Mouse (Mus musculus) right cerebral cortex, adult 18-20 months (tissue): ENCODE measurements around the gene Prrt4.
A peak's percentile ranks its signal among the peaks of the same experiment; 100 is the strongest.
"Not testable (repeated sequence)": the region's sequence is repeated elsewhere in the genome, so short reads cannot be mapped to it uniquely, and the experiment has no call there.

ENCODE experiments used
- DNase-seq: peaks from one replicate; pipeline ENCODE4 v3.0.0; 2022; ENCODE audit warnings: mixed read lengths

Gene Prrt4

DNA sequence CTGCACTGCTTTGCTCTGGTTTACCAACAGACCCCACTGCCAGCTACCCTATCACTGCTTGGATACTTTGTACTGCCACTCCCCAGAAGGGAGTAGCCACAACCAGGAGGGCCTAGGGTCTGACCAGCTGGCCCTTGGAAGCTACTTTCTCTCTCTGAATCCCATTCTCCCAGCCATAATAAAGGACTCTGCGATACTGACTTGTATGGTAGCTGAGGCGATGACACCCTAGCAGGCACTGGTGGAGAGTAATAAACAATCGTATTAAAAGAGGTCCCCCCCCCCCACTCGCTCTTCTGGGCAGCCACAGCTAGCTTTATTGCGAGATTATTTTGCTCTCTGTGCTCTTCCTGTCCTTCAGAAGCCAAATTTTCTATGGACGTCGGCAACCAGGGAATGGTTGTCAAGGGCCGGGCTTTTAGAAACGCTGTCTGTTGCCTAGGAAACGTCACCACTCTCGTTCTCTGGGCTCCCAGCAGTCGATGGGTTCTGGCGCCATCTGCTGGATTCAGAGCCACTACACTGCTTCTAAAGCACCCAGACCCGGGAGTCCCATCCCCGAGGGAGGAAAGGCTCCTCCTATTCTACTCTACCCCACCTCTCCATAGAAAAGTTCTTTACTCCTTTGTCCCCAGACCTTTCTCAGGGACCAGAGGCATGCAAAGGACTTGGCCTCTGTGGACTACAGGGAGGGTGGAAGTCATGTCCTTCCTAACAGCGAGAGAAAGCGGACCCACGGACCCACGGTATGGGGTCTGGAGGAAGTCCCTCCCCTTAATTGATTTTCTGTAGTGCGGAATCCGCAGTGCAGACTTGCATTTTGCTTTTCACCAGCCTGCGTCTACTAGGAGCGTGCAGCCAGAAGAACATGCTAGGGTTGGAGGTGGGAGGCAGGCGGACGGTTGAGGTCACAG lies 19.2 kb upstream of the Prrt4 start:
- peak; percentile 92 for DNase-seq

DNA sequence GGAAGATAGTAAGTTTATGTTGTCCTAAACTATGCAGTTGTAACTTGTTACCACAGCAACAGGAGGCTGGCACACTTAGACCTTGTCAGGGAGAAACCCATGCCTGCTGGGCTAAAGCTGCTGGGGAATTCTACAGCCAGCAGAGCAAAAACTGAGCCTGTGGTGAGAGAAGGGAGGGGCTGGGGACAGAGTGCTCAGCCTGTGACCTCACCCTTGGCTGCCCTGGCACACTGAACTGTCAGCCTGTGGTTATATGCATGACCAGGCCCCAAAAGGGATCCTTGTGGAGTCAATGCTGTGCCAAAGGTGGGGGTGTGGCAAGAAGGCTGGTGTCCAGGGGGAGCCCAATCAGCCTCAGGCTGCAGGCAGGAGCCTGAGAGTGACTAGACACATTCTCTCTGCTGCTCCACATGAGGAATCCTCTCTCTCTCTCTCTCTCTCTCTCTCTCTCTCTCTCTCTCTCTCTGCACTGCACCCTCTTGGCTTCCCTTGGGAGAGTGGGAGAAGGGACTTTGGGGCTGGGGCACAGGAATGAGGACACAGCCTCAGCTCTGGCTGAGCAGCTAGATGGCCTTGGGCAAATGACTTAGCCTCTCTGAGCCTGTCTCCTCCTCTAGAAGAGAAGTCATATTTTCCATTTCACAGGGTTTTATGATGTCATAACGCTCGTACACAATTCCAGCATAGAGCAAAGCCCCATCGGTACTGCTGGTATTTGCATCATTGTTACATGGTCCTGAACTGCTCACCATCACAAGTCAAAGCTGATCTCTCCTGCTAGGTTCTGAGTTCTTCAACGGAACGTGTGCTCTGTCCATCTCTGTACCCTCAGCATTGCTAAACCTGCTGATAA lies 16.7 kb upstream of the Prrt4 start:
- no peak for DNase-seq

DNA sequence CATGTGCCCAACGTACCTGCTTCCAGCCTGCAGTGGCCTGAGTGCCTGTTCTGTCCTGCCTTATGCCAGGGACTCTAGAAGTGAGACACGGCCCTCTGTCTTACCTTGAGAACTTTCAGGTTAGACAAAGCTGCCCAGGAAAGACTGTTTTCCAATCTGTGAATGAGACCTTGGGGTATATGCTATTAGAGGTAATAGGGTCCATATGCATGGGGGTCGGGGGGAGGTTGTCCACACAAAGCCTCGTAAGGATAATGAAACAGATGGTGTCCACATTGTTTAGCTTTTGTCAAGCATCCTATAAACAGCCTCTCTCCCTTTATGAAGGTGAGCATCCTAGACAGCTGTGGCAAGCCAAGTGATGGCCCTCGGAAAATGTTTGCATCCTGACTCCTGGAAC lies 15.8 kb upstream of the Prrt4 start:
- no peak for DNase-seq

DNA sequence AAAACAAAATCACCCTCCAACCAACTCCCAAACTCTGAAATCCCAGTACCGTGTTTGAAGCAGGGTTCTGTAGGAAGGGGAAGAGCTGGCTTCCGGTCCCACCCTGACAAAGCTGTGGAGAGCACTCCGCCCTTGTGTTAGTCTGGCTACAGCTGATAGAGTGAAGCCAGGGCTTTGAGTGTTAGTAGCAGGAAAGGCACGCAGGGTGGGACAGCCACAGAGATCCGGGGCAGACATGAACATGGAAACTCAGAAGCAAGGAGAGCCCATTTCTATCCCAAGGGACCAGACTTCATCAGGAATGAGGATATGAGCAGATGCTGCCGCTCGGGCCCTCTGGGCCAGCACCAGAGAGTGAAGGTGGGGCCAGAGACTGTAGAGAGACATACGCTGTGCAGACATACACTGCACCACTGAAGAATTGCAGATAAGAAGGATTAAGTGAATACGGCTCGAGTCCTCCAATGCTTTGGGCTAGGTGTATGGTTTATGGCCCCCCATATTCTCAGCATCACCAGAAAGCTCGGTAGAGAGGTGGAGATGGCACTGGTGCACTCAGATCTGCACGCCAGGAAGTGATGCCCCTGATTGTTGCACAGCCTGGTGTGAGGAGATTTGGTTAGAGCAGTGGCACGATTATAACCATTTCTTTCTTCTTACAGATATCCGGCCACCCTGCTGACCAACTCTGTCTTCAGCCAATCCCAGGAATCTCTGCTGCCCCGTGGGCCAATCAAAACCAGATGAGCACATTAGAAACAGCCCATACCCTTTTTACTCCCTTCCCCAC lies 14.8 kb upstream of the Prrt4 start:
- no peak for DNase-seq

DNA sequence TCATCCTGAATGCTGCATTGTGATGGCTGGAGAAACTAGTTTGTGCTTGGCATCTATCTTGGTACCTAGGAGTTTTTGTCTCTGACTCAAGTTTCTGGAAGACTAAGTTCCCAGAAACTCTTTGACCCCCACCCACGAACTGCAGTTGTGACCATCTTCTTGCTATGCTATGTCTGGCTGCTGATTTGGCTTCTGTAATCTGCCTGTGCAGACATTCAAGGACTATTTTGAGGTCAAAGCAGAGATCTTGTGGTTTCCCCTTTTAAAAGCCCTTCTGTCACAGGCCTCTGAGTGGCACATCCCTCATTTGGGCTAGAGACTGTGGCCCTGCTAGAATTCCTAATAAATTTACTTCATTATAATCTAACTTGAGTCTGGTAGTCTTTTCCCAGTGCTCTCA lies 8.6 kb upstream of the Prrt4 start:
- DNase-seq, result no peak

DNA sequence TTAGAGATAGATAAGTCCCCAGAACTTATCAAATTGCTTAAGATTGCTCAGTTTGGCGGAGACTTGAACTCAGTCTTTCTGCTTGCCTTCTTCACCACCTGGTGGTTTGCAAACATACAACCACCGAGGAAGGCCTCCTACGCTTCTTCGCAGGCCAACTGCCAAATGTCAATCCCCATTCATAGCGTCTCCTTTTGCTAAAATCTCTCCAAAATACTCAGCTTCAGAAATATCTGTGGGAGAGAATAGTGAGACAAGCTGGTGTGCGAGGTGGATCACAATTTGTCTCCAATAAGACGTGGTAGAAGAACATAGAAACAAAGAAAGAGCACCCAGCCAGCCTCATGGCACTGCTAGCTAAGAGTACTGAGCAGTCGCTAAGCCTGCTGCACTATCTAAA lies 459 bp upstream of the Prrt4 start:
- peak; percentile 65 for DNase-seq

DNA sequence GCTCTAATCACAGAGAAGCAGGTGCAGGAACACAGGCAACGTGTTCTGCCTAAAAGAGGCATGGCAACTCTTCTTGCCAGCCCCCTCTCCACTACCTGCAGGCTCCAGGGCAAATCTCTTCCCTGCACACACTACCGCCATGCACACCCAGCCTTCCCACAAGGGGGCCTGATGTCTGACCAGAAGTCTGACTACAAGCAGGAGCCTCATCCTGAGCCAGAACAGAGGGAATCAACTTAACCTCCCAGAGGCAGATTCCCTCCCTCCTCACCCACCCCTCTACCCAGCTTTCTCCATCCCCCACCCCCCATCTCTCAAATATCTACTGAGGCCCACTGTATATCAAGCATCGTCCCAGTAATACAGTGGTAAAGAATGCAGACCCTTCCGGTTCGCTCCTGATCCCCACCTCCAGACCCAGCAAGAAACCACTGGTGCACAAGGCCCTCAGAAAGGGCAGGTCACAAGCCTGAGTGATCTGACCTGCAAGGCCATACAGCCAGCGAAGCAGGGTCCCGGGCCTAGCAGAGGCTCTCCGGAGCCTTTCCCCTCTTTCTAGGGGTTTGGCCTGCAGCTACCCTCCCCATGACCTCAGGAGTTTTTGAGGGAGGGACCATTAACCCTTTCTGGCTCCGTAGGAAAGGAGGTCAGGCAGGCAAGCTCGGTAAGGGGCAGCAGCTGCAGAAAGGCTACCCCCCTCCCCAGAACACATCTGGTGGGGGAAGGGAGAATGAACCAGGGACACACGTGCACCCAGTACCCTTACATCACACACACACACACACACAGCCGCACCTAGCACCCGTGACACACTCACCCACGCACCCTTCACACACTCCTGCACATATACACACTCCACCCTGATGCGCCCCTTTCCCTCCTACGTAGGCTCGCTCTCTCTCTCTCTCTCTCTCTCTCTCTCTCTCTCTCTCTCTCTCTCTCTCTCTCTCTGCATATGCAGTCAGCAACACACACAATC lies 1.2 kb downstream of the Prrt4 start:
- peak; percentile 30 for DNase-seq

DNA sequence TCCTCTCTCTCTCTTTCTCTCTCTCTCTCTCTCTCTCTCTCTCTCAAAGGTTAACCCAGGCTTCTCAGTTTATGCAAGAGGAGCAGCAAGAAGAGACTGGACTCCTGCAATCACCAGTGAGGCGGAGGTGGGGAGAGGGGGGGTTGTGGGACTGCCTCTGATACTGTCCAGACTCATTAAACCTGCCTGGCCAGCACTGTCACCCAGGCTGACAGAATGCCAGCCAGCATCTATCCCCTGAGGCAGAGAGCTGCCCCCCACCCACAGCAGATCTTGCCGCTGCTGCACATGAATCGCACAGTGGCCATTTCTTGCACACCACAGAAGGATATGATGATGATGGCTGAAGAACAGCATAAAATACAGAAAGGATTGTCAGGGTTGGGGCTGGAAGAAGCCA lies 4.3 kb downstream of the Prrt4 start:
- no peak for DNase-seq

DNA sequence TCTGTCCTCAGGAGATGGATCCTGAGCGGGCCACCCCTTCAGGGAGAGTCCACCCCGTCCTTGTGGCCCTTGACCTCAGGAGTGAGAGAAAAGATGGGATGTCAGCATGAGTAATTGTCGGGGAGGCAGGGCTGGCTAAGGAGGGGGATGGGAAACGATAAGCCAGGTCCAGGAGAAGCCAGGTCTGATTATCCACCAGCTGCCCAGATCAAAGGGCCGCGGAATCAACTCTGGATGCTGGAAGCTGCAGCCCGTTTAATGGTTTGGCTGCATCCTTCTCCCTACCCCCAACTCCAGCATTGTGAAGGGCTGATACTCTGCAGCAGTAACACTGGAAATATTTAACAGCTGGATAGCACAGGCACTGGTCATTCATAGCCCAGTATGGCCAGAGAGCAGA lies 5.0 kb downstream of the Prrt4 start:
- DNase-seq, result no peak

DNA sequence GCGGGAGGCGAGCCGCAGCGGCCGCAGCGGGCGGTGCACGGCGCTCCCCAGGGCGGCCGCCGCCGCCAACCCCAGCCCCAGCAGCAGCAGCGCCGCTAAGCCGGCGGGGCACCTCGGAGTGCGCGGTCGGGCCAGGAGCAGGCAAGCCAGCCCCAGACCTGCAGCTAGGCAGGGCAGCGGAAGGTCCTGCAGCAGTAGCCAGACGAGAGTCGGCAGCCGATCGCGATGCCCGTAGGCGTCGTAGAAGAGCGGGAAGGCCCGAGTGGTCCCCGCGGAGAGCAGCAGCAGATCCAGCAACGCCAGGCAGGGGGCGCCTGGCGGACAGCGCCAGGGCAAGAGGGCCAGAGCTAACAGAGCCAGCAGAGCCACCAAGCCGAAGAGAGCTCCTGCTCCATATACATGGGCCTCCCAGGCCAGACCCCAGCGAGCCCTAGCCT lies 8.4 kb downstream of the Prrt4 start:
- DNase-seq, result peak; percentile 73

DNA sequence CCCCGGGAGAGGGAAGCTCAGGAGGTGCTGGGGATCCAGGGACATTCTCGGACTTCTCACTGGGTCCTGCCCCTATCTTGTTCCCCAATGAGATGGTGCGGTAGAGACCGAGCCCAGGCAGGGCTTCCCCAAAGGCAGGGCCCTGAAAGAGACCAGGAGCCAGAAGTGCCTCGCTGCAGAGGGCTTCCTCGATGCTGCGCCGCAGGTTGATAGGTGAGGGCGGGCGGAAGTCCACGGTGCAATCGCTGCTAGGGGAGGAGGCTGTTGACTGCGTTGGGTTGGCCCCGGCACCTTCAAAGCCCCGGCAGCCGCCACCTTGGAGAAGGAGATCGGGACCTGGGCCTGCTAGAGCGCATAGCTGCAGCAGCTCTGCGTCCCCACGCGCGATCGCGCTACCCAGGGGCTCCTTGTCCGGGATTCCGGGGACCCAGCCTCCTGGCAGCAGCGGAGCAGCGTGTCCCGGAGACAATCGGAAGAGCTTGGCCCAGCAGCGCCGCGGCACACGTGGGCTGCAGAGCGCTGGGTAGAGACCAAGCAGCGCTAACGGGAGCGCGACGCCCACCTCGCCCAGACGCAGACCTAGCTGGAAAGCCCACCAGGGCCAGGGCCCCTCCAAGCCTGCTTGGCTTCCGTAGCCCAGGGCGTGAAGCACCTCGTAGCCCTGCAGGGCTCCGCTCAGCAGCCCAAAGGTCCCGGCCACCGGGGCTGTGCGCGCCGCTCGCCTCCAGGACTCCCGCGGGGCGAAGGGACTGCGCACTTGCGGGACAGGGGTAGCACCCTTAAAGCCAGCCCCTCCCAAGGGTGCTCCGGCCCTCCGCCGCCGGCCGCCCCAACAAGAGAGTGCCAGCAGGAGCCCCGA lies 9.1 kb downstream of the Prrt4 start:
- no peak for DNase-seq

DNA sequence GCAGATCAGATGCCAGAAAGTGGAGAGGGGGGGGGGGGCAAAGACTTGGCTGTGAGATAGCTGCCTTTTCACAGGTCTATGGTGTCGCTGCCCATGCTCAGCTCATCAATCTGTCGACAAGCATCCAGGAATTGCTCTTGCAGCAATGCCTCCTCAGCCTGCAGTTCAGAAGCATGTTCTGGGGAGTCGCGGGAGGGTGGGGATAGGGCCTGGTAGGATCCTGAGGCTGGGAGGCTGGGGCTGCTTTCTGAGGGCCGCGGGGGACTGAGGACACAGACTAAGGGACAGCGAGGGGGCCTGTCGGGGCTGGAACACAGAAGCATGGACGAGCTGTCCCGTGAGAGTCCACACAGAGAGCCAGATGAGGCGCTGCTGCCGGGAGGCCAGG lies 9.7 kb downstream of the Prrt4 start:
- DNase-seq, result no peak

DNA sequence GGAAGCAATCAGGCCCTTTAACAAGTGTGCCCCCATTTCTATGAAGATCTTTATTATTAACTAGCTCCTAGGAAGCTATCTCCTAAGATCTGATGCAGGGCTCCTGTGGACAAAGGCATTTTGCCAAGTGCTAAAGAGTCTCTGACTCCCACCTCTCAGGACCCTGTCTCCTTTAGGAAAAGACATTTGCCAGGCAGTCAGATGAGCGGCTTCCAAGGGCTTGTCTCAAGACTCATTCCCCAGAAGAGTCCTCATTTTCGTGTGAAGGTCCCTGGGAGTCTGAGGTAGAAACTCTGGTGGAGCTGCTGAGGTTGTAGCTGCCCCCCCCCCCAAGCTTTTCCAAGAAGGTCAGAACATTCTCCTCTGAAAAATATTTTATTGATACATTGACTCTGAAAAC lies 10.5 kb downstream of the Prrt4 start:
- DNase-seq, result no peak

DNA sequence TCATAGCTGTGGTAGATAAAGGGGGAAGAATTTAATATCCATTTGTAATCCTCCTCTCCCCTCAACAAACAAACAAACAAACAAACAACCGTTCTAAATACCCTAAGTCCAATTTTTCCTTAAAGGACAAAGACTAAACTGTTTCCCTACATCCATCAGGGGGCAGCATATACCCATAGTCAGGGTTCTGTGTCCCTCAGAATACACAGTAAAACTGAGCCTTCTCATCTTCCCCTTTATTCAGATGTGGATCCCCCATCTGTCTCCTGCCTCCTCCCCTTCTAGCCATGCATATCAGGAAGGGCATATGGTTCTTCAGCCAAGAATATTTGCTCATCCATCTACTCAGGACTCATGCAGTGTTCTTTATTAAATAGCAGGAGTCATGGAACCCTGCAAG lies 13.2 kb downstream of the Prrt4 start:
- DNase-seq, result peak; percentile 73

DNA sequence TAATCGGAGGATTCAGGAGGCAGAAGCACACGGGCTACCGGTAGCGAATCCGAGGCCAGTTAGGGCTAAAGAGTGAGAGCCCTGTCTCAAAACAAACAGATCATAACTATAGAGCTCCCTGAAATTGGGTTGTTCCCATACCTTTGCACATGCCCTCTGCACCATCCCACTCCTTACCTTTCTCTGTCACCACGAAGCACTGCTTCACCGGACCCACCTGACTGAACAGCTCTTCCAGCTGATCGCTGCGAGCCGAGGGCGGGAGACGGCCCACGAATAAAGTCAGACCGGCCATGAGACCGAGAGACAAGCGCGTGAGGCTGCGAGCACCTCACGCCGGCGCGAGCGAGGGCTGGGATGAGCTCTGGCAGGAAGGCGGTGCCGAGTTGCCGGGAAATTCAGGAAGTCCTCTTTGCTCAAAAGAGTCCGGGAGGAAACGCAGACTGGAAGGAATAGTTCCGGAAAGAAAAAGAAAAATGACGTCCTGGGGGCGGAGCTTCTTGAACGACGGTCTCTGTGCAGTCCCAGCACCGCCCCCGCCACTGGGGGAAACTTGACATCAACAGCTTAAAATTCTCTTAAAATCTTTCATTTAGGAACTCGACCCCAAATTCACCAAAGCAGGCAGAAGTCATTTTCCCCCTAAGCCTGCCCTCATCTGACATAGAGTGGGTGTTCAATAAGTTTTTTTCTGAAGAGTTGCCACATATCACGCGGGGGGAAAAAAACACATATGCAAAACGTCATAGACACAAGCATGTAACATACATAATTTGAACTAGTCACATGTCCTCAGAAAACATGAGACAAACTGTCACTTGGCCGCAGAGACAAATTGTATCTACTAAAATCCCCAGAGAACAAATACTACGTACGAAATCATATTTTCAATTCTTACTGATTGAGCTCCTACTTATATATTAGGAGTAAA lies 14.8 kb downstream of the Prrt4 start, which contains the start of gene Rbm28:
Rbm28 (minus strand) TSS at position 693 of the 931 bp plus-strand sequence.
- DNase-seq, result peak; percentile 93

DNA sequence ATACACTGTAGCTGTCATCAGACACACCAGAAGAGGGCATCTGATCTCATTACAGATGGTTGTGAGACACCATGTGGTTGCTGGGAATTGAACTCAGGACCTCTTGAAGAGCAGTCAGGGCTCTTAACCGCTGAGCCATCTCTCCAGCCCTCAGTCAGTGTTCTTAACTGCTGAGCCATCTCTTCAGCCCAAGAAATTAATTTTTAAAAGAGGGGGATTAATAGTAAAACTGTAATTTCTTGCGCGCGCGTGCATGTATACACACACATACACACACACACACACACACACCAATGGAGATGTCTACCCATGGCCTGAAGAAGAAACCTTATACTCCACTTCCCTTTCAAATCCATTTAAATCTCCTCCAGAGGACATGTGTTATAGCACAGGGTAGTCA lies 18.1 kb downstream of the Prrt4 start:
- not testable (repeated sequence) for DNase-seq

DNA sequence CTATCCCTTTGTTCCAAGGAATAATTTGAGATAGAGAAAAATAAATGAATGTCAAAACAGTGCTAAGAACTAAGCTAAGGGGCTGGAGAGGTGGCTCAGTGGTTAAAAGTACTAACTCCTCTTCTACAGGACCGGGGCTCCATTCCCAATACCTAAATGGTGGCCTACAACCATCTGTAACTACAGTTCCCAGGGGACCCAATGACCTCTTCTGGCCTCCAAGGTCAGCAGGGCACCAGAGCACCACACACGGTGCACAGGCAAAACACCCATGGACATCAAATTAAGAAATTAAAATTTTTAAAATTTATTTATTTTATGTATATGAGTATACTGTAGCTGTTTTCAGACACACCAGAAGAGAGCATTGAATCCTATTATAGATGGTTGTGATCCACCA lies 18.6 kb downstream of the Prrt4 start:
- no peak for DNase-seq

DNA sequence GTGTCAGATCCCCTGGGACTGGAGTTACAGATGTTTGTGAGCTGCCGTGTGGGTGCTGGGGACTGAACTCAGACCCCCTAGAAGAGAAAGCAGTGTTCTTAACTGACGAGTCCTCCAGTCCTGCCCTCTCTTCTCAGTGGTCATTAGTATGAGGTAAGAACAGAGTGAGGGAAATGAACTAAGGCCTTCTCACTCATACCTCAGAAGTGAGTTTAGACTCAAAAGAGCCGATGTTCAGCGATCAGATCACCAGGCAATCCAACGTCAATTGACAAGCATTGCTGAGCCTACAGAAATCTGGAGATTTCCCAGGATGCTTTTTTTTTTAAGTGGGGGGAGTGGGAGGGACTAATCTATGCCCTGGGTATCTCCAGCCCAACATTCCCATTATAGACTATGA lies 23.1 kb downstream of the Prrt4 start:
- DNase-seq, result no peak

DNA sequence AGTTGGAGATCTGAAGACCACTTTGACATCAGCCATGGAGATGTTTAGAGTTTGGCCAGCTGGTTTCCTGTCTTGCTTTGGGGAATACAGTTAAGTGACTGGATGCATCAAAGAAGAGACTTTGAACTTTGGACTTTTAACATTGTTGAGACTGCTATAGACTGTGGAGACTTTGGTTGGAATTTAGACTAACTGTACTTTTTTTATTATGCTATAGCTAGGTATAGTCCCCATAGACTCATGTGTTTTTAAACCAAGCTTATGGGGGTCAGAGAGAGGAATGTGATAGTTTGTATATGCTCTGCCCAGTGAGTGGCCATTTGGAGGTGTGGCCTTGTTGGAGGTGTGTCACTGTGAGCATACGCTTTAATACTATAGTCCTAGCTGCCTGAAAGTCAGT lies 29.4 kb downstream of the Prrt4 start:
- no peak for DNase-seq
